Mouse (Mus musculus) liver, postnatal 0 days (tissue): Measurements from ENCODE around the gene Ntm. TPM values are rescaled to one million over a fixed set of nuclear protein-coding genes. Genes with fewer than 3 reads are reported as not detected.

Source experiments
- ATAC-seq: fragments of 200-750 bp; cut with Nextera tagmentation; 2 replicates; pipeline ENCODE4 v1.8.0; 2017; ENCODE audit warnings: mild to moderate bottlenecking, moderate library complexity
- DNase-seq: peaks from one replicate; pipeline ENCODE4 v3.0.0-alpha.2; 2016
- H3K27ac ChIP-seq: fragments of 300-500 bp; sonication (generic); 2 replicates; pipeline ENCODE4 v1.5.1; 2014; ENCODE audit warnings: antibody characterized with exemption, moderate library complexity, mild to moderate bottlenecking, low read depth
- H3K27me3 ChIP-seq: fragments of 300-500 bp; sonication (generic); 2 replicates; pipeline ENCODE4 v1.6.1; 2014; ENCODE audit warnings: low read length, control low read depth, mixed read lengths; ENCODE audit not compliant: insufficient read depth
- H3K36me3 ChIP-seq: fragments of 300-500 bp; sonication (generic); replicated peaks from 2 replicates; pipeline ENCODE4 v1.6.1; 2014; ENCODE audit warnings: mild to moderate bottlenecking, control low read depth, low read length, moderate library complexity, mixed read lengths; ENCODE audit not compliant: insufficient read depth
- H3K4me1 ChIP-seq: fragments of 300-500 bp; sonication (generic); 2 replicates; pipeline ENCODE4 v1.6.1; 2014; ENCODE audit warnings: antibody characterized with exemption, mild to moderate bottlenecking, control low read depth; ENCODE audit not compliant: insufficient read depth
- H3K4me2 ChIP-seq: fragments of 300-500 bp; sonication (generic); 2 replicates; pipeline ENCODE4 v1.6.1; 2014; ENCODE audit warnings: low read depth, mild to moderate bottlenecking, low read length, moderate library complexity, mixed read lengths
- H3K4me3 ChIP-seq: fragments of 300-500 bp; sonication (generic); 2 replicates; pipeline ENCODE4 v1.5.1; 2014; ENCODE audit warnings: low read depth, low read length
- H3K9ac ChIP-seq: fragments of 300-500 bp; sonication (generic); replicated peaks from 2 replicates; pipeline ENCODE4 v1.6.1; 2014; ENCODE audit warnings: mild to moderate bottlenecking, moderate library complexity
- H3K9me3 ChIP-seq: fragments of 300-500 bp; sonication (generic); 2 replicates; pipeline ENCODE4 v1.6.1; 2016; ENCODE audit warnings: mild to moderate bottlenecking, control low read depth, low read length, mixed read lengths
- CTCF ChIP-seq: sonication (generic); IDR thresholded peaks from 2 replicates; pipeline ENCODE4 v1.5.1; 2016; ENCODE audit warnings: antibody characterized with exemption, low read depth
- EP300 ChIP-seq: IDR thresholded peaks from 2 replicates; pipeline ENCODE4 v1.6.1; 2016; ENCODE audit warnings: antibody characterized with exemption, low read depth, mild to moderate bottlenecking
- WGBS: fragments of 180-500 bp; shearing (Covaris S2); extraction: QIAGEN DNeasy Blood & Tissue Kit; methylation state at CpG from one replicate; pipeline ENCODE4 v1.1.7; 2014; ENCODE audit not compliant: insufficient replicate concordance; 5-methylcytosine and 5-hydroxymethylcytosine counted together
- polyA plus RNA-seq: library from polyadenylated mRNA; unstranded; fragments of >200 nt; fragmentation: Nextera tagmentation; extraction: Ambion mirVana; gene quantifications from 2 replicates; pipeline ENCODE4 v1.2.1, GENCODE M21; 2015

The Ntm gene
- polyA plus RNA-seq, 1 experiment from 2014 or later, result 1.00 TPM

GRCm38 (mm10) chr9:29866824-29867223 lies 96.1 kb downstream of the Ntm start:
- DNase-seq, result no peak
- Histone ChIP-seq H3K27ac (no peak overlapping the region), H3K4me3 (no peak overlapping the region), H3K27me3 (no peaks in the 10 kb centered on the region), H3K9me3 (no peaks in the 10 kb centered on the region), H3K36me3 (no peaks in the 10 kb centered on the region), H3K9ac (no peak overlapping the region), H3K4me1 (no peaks in the 10 kb centered on the region), H3K4me2 (no peak overlapping the region)
- TF ChIP-seq CTCF (no peak), EP300 (no peak)
- ATAC-seq, result no peak
- 64% methylated on average over 3 of the region's 3 CpGs for WGBS

DNA sequence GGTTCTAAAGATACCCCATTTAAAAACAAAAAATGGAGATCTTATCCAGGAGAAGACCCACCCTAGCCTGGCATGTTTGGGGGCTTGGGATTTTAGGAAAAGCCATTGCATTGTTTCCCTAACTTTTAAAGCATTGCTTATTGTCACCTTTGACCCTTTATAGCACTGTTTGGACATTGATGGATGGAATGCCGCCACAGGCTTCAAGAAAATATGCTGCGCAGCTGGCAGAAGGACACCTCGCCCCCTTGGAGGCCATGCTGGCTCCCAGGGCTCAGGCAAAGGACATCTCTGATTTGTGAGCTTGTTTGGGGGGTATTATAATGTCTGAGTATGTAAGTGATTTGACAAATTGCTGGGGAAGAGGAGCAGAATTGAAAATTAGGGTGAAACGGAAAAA lies 96.8 kb downstream of the Ntm start:
- 69% methylated on average over 4 of the region's 4 CpGs for WGBS

GRCm38 (mm10) chr9:29865502-29865901 lies 97.4 kb downstream of the Ntm start:
- no peak for ATAC-seq
- WGBS, result 70% methylated on average over 8 of the region's 8 CpGs

More for the DNA sequence above, 96.8 kb downstream of the Ntm start:
- H3K4me1 ChIP-seq, result no peaks in the 10 kb centered on the region
- TF ChIP-seq EP300 (no peak), CTCF (no peak)
- no peaks in the 10 kb centered on the region for H3K36me3 ChIP-seq
- no peaks in the 10 kb centered on the region for H3K27me3 ChIP-seq
- H3K27ac ChIP-seq, result no peak overlapping the region
- DNase-seq (no peak), ATAC-seq (no peak)
- H3K9me3 ChIP-seq, result no peaks in the 10 kb centered on the region
- no peak overlapping the region for H3K4me3 ChIP-seq
- no peak overlapping the region for H3K4me2 ChIP-seq
- H3K9ac ChIP-seq, result no peak overlapping the region

DNA sequence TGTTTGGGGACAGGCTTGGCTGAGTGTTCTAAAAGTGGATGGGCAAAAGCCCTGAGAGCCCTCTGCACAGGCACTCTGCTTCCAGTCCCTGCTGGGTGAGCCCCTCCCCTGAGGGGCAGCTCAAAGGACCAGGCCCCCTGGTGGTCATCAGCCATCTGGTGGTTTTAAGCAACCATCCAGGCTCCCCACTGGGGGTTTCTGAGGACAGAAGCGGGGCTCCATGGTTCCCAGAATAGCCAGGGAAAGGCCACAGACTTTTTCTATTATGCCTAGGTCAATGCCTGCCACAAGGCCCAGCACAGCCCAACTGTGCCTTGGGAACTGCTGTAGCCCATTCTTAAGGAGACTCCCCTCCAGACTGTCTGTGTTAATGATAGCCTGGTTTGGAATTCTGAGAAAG lies 98.1 kb downstream of the Ntm start:
- Histone ChIP-seq H3K4me3 (no peak overlapping the region), H3K27me3 (no peaks in the 10 kb centered on the region), H3K9ac (no peak overlapping the region), H3K4me1 (no peaks in the 10 kb centered on the region), H3K9me3 (no peaks in the 10 kb centered on the region), H3K36me3 (no peaks in the 10 kb centered on the region), H3K27ac (no peak overlapping the region), H3K4me2 (no peak overlapping the region)
- DNase-seq (no peak), ATAC-seq (no peak)
- WGBS, result 26% methylated on average over 1 of the region's 1 CpGs
- TF ChIP-seq EP300 (no peak), CTCF (0 out of 2 replicates have a peak, but pooled peaks have one; percentile 17)

More at GRCm38 (mm10) chr9:29865502-29865901, 97.4 kb downstream of the Ntm start:
- Histone ChIP-seq H3K36me3 (no peaks in the 10 kb centered on the region), H3K4me1 (no peaks in the 10 kb centered on the region), H3K27me3 (no peaks in the 10 kb centered on the region), H3K9ac (no peak overlapping the region), H3K4me2 (no peak overlapping the region), H3K9me3 (no peaks in the 10 kb centered on the region), H3K27ac (no peak overlapping the region), H3K4me3 (no peak overlapping the region)
- no peak for DNase-seq
- TF ChIP-seq CTCF (no peak), EP300 (no peak)

DNA sequence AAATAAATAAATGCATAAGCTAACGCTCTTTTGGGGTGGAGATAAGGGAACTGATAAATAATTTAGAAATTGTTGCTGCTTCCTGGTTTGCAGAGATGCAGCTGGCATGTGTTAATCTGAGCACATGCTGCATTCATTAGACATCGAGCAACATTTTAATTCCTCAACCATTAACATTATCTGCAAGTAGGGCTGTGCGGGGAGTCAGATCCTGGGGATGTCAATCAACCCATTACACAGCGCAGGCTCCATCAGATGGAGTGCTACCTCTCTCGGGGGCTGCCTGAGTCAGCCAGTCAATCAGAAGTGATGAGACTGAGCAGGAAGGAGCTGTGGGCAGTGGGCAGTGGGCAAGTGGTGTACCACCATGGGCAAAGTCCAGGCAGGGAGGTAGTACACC lies 100.5 kb downstream of the Ntm start:
- 58% methylated on average over 5 of the region's 5 CpGs for WGBS
- ATAC-seq (no peak), DNase-seq (no peak)
- H3K9me3 ChIP-seq, result no peaks in the 10 kb centered on the region
- H3K27ac ChIP-seq, result no peak overlapping the region
- H3K36me3 ChIP-seq, result no peaks in the 10 kb centered on the region
- H3K27me3 ChIP-seq, result no peaks in the 10 kb centered on the region
- no peak overlapping the region for H3K4me2 ChIP-seq
- H3K4me3 ChIP-seq, result no peak overlapping the region
- no peak for TF ChIP-seq EP300
- TF ChIP-seq CTCF, result no peak
- H3K9ac ChIP-seq, result no peak overlapping the region
- H3K4me1 ChIP-seq, result no peaks in the 10 kb centered on the region

- WGBS, result 77% methylated on average over 6 of the region's 6 CpGs
- H3K36me3 ChIP-seq, result no peaks in the 10 kb centered on the region
- ATAC-seq, result no peak
These were observed 103.5 kb downstream of the Ntm start for GRCm38 (mm10) chr9:29859256-29860048.

More at GRCm38 (mm10) chr9:29859256-29860048, 103.5 kb downstream of the Ntm start:
- no peak overlapping the region for H3K9ac ChIP-seq
- no peak for DNase-seq
- H3K27me3 ChIP-seq, result no peaks in the 10 kb centered on the region
- H3K4me1 ChIP-seq, result no peaks in the 10 kb centered on the region
- H3K27ac ChIP-seq, result no peak overlapping the region
- no peak overlapping the region for H3K4me3 ChIP-seq
- no peak overlapping the region for H3K4me2 ChIP-seq
- TF ChIP-seq EP300 (no peak), CTCF (no peak)
- H3K9me3 ChIP-seq, result peaks cover 2% of the 10 kb centered on the region; the same call in 1 of the 2 replicates
